Mouse (Mus musculus) liver, embryonic 12.5 days (tissue): ENCODE measurements at regions not wholly inside any gene's neighbourhood (a gene's known extent, or its start where the extent isn't known, plus 50 kb on each side); places are given as distances from the start of the nearest gene placed in this dataset.

ENCODE experiments used
- ATAC-seq: fragments of 200-750 bp; cut with Nextera tagmentation; 2 replicates; pipeline ENCODE4 v1.8.0; 2017; ENCODE audit warnings: moderate number of reproducible peaks, mild to moderate bottlenecking, moderate library complexity
- H3K27ac ChIP-seq: fragments of 300-500 bp; sonication (generic); 2 replicates; pipeline ENCODE4 v1.5.1; 2016; ENCODE audit warnings: mild to moderate bottlenecking
- H3K27me3 ChIP-seq: fragments of 300-500 bp; sonication (generic); replicated peaks from 2 replicates; pipeline ENCODE4 v1.6.1; 2016; ENCODE audit warnings: mild to moderate bottlenecking, moderate library complexity
- H3K36me3 ChIP-seq: fragments of 300-500 bp; sonication (generic); 2 replicates; pipeline ENCODE4 v1.6.1; 2016; ENCODE audit warnings: mild to moderate bottlenecking, moderate library complexity
- H3K4me1 ChIP-seq: fragments of 300-500 bp; sonication (generic); 2 replicates; pipeline ENCODE4 v1.6.1; 2016
- H3K4me2 ChIP-seq: fragments of 300-500 bp; sonication (generic); 2 replicates; pipeline ENCODE4 v1.6.1; 2016; ENCODE audit warnings: mild to moderate bottlenecking, moderate library complexity
- H3K4me3 ChIP-seq: fragments of 300-500 bp; sonication (generic); 2 replicates; pipeline ENCODE4 v1.5.1; 2016; ENCODE audit warnings: mild to moderate bottlenecking, moderate library complexity
- H3K9ac ChIP-seq: fragments of 300-500 bp; sonication (generic); 2 replicates; pipeline ENCODE4 v1.6.1; 2016; ENCODE audit warnings: mild to moderate bottlenecking, moderate library complexity
- H3K9me3 ChIP-seq: fragments of 300-500 bp; sonication (generic); replicated peaks from 2 replicates; pipeline ENCODE4 v1.6.1; 2016; ENCODE audit warnings: mild to moderate bottlenecking, moderate library complexity
- WGBS: fragments of 180-500 bp; shearing (Covaris S2); methylation state at CpG from one replicate; pipeline ENCODE4 v1.1.7; 2016; ENCODE audit not compliant: insufficient replicate concordance; 5-methylcytosine and 5-hydroxymethylcytosine counted together

GRCm38 (mm10) chr13:107449598-107450179, 427.8 kb upstream of the Kif2a start:
- no peak for ATAC-seq
- WGBS = 64% methylated on average over 11 of the region's 11 CpGs
- Histone ChIP-seq H3K36me3 (no peaks in the 10 kb centered on the region), H3K4me3 (no peak overlapping the region), H3K9ac (no peak overlapping the region), H3K4me2 (no peak overlapping the region), H3K9me3 (no peaks in the 10 kb centered on the region), H3K27ac (no peak overlapping the region), H3K27me3 (no peaks in the 10 kb centered on the region), H3K4me1 (no peaks in the 10 kb centered on the region)

- Histone ChIP-seq H3K27ac (no peak overlapping the region), H3K9ac (no peak overlapping the region), H3K9me3 (no peaks in the 10 kb centered on the region), H3K27me3 (no peaks in the 10 kb centered on the region), H3K4me2 (no peak overlapping the region), H3K4me3 (no peak overlapping the region), H3K4me1 (no peaks in the 10 kb centered on the region), H3K36me3 (no peaks in the 10 kb centered on the region)
- 37% methylated on average over 2 of the region's 2 CpGs for WGBS
- ATAC-seq = no peak
Measured at GRCm38 (mm10) chr13:107447813-107448212, 425.9 kb upstream of the Kif2a start.

- Histone ChIP-seq H3K4me1 (no peaks in the 10 kb centered on the region), H3K9ac (no peak overlapping the region), H3K4me3 (no peak overlapping the region), H3K9me3 (no peaks in the 10 kb centered on the region), H3K4me2 (no peak overlapping the region), H3K36me3 (no peaks in the 10 kb centered on the region), H3K27ac (no peak overlapping the region), H3K27me3 (peaks cover 3% of the 10 kb centered on the region; the same call in 1 of the 2 replicates)
- ATAC-seq = no peak
- WGBS = 42% methylated on average over 3 of the region's 3 CpGs
Measured at GRCm38 (mm10) chr13:107419363-107420155, 397.6 kb upstream of the Kif2a start.

DNA sequence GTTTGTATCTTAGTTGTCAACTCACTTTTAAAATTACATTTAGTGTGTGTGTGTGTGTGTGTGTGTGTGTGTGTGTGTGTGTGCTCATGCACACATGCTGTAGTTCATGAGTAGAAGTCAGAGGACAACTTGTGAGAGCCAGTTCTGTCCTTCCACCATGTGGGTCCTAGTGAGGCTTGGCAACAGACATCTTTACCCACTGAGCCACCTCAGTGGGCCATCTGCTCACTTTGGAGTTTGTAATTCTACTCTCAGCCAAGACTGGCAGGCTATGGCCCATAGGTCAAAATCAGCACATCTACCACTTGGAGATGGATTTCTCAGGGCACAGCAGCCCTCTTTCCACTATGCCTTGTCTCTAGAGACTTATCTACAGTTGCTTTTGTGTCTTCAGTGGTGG, 388.3 kb upstream of the Kif2a start:
- H3K9ac ChIP-seq = no peak overlapping the region
- peaks cover 3% of the 10 kb centered on the region; the same call in 1 of the 2 replicates for H3K27me3 ChIP-seq
- no peak overlapping the region for H3K27ac ChIP-seq
- H3K9me3 ChIP-seq = no peaks in the 10 kb centered on the region
- H3K4me3 ChIP-seq = no peak overlapping the region
- no peak overlapping the region for H3K4me2 ChIP-seq
- no peaks in the 10 kb centered on the region for H3K4me1 ChIP-seq
- no peaks in the 10 kb centered on the region for H3K36me3 ChIP-seq
- no peak for ATAC-seq

GRCm38 (mm10) chr13:107407674-107408026, 385.7 kb upstream of the Kif2a start:
- Histone ChIP-seq H3K4me3 (no peak overlapping the region), H3K36me3 (no peaks in the 10 kb centered on the region), H3K4me1 (no peaks in the 10 kb centered on the region), H3K9me3 (no peaks in the 10 kb centered on the region), H3K9ac (no peak overlapping the region), H3K27ac (no peak overlapping the region), H3K4me2 (no peak overlapping the region), H3K27me3 (no peaks in the 10 kb centered on the region)
- ATAC-seq = no peak
- 53% methylated on average over 5 of the region's 5 CpGs for WGBS

- no peaks in the 10 kb centered on the region for H3K36me3 ChIP-seq
- H3K4me3 ChIP-seq = no peak overlapping the region
- H3K9me3 ChIP-seq = no peaks in the 10 kb centered on the region
- no peak overlapping the region for H3K9ac ChIP-seq
- ATAC-seq = no peak
- WGBS = 55% methylated on average over 5 of the region's 5 CpGs
- no peak overlapping the region for H3K27ac ChIP-seq
- H3K4me1 ChIP-seq = no peaks in the 10 kb centered on the region
- no peaks in the 10 kb centered on the region for H3K27me3 ChIP-seq
- no peak overlapping the region for H3K4me2 ChIP-seq
Measured at GRCm38 (mm10) chr13:107406977-107407673, 385.2 kb upstream of the Kif2a start.

GRCm38 (mm10) chr13:107398621-107399363, 376.9 kb upstream of the Kif2a start:
- H3K9me3 ChIP-seq = no peaks in the 10 kb centered on the region
- no peaks in the 10 kb centered on the region for H3K27me3 ChIP-seq
- no peak overlapping the region for H3K4me3 ChIP-seq
- no peaks in the 10 kb centered on the region for H3K36me3 ChIP-seq
- WGBS = 64% methylated on average over 8 of the region's 8 CpGs
- no peak overlapping the region for H3K4me2 ChIP-seq
- no peaks in the 10 kb centered on the region for H3K4me1 ChIP-seq
- no peak overlapping the region for H3K9ac ChIP-seq
- no peak for ATAC-seq
- H3K27ac ChIP-seq = no peak overlapping the region

DNA sequence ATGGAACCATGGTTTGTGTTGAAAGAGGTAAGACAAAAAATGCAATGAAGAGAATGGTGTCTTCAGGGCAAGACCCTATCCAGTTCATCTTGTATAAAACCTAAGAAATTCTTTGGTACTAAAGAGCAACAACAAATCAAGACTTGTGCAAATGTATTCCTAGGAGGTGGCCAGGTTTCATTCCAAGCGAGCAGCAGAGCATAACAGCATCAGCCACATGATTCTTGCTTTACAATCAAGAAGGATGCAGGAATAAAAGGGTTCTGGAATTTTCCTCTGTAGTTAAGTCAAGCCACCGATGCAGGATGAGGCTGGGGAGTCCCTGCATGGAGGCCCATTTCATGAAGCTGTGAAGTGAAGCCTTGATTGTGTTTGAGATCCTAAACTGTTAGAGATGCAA, 374.1 kb upstream of the Kif2a start:
- ATAC-seq = no peak
- no peaks in the 10 kb centered on the region for H3K4me1 ChIP-seq
- no peak overlapping the region for H3K27ac ChIP-seq
- 59% methylated on average over 2 of the region's 2 CpGs for WGBS
- H3K9me3 ChIP-seq = no peaks in the 10 kb centered on the region
- H3K36me3 ChIP-seq = no peaks in the 10 kb centered on the region
- H3K4me3 ChIP-seq = no peak overlapping the region
- no peaks in the 10 kb centered on the region for H3K27me3 ChIP-seq
- H3K9ac ChIP-seq = no peak overlapping the region
- H3K4me2 ChIP-seq = no peak overlapping the region

- no peak overlapping the region for H3K4me3 ChIP-seq
- no peak overlapping the region for H3K27ac ChIP-seq
- no peaks in the 10 kb centered on the region for H3K36me3 ChIP-seq
- no peaks in the 10 kb centered on the region for H3K4me1 ChIP-seq
- no peak for ATAC-seq
- H3K9ac ChIP-seq = no peak overlapping the region
- 44% methylated on average over 1 of the region's 1 CpGs for WGBS
- no peak overlapping the region for H3K4me2 ChIP-seq
- no peaks in the 10 kb centered on the region for H3K9me3 ChIP-seq
- H3K27me3 ChIP-seq = no peaks in the 10 kb centered on the region
Measured at GRCm38 (mm10) chr13:107394451-107394850, 372.5 kb upstream of the Kif2a start.

GRCm38 (mm10) chr13:107389535-107390150, 367.7 kb upstream of the Kif2a start:
- Histone ChIP-seq H3K36me3 (no peaks in the 10 kb centered on the region), H3K27me3 (no peaks in the 10 kb centered on the region), H3K4me1 (no peaks in the 10 kb centered on the region), H3K4me2 (no peak overlapping the region), H3K4me3 (no peak overlapping the region), H3K27ac (no peak overlapping the region), H3K9me3 (no peaks in the 10 kb centered on the region), H3K9ac (no peak overlapping the region)
- 49% methylated on average over 4 of the region's 4 CpGs for WGBS
- ATAC-seq = no peak

DNA sequence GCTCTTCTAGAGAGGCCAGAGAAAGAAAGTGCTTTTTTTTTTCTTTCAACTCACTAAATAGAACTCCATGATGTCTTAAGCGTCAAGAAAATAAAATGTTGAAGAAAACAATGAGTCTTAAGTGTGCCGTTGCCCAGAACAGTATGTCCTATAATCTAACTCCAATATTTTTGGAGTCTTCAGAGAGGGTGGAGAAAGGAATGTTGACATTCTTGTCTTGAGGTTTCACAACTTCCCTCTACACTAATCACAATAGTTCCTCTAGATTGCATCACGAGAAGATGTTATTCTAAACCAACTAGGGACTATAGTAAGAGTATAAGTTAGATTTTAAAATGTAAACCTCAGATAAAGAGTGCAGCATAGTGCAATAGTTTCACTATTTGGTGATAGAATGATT, 367.1 kb upstream of the Kif2a start:
- H3K27ac ChIP-seq = no peak overlapping the region
- no peaks in the 10 kb centered on the region for H3K4me1 ChIP-seq
- no peak overlapping the region for H3K9ac ChIP-seq
- no peaks in the 10 kb centered on the region for H3K9me3 ChIP-seq
- ATAC-seq = no peak
- no peak overlapping the region for H3K4me3 ChIP-seq
- no peaks in the 10 kb centered on the region for H3K27me3 ChIP-seq
- no peaks in the 10 kb centered on the region for H3K36me3 ChIP-seq
- 51% methylated on average over 3 of the region's 3 CpGs for WGBS
- no peak overlapping the region for H3K4me2 ChIP-seq

- Histone ChIP-seq H3K27ac (no peak overlapping the region), H3K4me3 (no peak overlapping the region), H3K27me3 (no peaks in the 10 kb centered on the region), H3K9me3 (no peaks in the 10 kb centered on the region), H3K4me2 (no peak overlapping the region), H3K4me1 (no peaks in the 10 kb centered on the region), H3K9ac (no peak overlapping the region), H3K36me3 (no peaks in the 10 kb centered on the region)
- WGBS = 53% methylated on average over 1 of the region's 1 CpGs
- ATAC-seq = no peak
Measured at GRCm38 (mm10) chr13:107378076-107378475, 356.1 kb upstream of the Kif2a start.
